Mouse (Mus musculus): ENCODE results near the gene Hmgb4.

DNA sequence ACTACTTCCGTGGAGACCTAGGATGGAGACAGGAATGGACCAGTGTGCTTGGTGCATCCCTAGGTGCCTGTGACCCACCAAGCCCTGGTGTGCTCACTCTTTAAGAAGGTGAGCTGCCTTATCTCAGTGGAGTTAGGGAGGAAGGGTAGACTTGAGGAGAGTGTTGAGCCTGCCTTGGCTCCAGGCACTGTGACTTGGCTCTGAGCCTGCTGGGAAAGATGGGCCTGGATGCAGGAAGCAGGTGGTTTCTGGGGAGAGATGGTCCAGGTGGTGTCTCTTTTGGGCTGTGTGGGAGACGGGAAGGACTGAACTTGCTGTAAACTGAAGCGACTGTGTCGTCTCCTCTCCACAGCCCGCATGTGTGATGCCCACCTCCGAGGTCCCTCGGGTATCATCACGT is 45.3 kb upstream of the Hmgb4 start:
- TF ChIP-seq TAL1 (IDR thresholded peaks at IDR 0.05; ENCODE audit: low read length) (no peak), GATA1 (IDR thresholded peaks at IDR 0.05; ENCODE audit: low read length) (no peak)
